Mouse (Mus musculus): ENCODE measurements around the gene Txn1.
A peak's percentile ranks its signal among the peaks of the same experiment; 100 is the strongest.

Gene Txn1

DNA sequence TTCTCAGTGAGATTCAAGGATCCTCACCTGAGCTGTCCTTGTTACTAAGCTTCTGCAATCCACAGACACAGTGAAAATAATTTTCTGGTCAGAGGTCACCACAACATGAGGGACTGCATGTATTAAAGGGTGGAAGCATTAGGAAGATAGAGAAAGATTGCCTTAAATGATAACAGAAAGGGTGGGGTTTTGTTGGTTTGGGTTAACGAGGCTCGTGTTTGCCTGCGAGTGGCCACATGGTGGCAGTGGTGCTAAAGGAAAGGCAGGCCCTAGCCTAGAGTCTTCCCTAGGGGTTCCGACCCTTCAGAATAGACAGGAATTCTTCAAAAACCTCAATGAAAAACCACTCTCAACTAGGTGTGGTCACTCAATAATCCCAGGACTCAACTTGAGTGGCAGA, 55.0 kb downstream of the Txn1 start:
- DNase-seq (ENCODE audit: low spot score in 2 of 2): no peak

GRCm38 (mm10) chr4:57896631-57897030, 59.6 kb downstream of the Txn1 start:
- no peak for DNase-seq (ENCODE audit: low spot score in 2 of 2)

- peak in 1 of 2 experiments; percentile 25 for DNase-seq (ENCODE audit: low spot score in 2 of 2)
Measured at GRCm38 (mm10) chr4:57895902-57896301, 60.3 kb downstream of the Txn1 start.

DNA sequence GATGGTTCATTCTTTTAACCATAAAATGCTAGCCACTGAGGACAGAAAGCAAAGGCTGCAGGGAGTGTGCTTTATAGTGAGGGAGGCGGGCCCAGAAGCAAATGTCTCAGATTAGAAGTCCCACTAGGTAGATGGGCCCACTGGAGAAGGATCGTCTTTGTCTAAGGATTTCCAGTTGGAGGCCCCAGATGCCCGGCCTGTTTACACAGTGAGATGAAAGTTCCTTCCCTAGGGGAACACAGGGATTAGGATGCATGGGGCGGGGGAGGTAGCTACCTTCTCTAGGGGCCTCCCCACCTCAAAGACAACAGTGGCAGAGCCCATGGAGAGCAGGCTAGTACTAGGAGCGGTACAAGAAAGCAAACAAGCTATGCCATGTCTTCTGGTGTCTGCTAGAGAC, 61.1 kb downstream of the Txn1 start:
- DNase-seq (ENCODE audit: low spot score in 2 of 2): no peak
